Mouse (Mus musculus) liver, embryonic 14.5 days (tissue): ENCODE measurements around the gene Ncln.

Experiments used
- CTCF ChIP-seq: IDR thresholded peaks from 2 replicates; pipeline ENCODE4 v1.5.1; 2016; ENCODE audit warnings: antibody characterized with exemption, low read depth, control low read depth
- EP300 ChIP-seq: IDR thresholded peaks from 2 replicates; pipeline ENCODE4 v1.6.1; 2016; ENCODE audit warnings: antibody characterized with exemption, low read depth

DNA sequence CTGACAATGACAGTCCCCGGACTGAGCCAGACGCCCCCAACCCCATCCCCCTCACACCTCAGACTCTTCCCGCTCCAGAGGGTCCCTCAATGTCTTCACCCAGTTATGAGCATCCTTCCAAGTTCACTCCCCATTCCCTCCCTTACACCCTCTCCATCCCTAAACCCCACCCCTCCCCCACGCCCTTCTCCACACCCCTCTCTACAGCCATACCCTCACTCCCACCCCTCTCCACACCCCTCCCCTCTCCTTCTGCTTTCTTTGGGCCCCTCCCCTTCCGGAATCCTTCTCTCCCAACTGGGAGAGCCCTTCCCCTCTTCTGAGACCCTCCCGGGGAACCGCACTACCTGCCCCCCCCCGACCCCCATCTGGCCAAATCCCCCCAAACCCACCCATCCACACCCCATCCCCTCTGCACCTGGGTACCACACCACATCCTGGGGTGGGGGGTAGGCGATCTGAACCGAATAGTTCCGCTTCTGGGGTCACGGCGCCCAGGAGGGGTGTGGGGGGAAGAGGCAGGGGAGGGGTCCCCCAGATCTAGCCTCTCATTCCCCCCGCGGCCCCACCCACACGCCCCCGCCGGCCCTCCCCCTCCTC is 23.7 kb downstream of the Ncln start:
- TF ChIP-seq CTCF = no peak
- no peak for TF ChIP-seq EP300
